Mouse (Mus musculus): ENCODE measurements around the gene Dhrs11.

Dhrs11 gene

DNA sequence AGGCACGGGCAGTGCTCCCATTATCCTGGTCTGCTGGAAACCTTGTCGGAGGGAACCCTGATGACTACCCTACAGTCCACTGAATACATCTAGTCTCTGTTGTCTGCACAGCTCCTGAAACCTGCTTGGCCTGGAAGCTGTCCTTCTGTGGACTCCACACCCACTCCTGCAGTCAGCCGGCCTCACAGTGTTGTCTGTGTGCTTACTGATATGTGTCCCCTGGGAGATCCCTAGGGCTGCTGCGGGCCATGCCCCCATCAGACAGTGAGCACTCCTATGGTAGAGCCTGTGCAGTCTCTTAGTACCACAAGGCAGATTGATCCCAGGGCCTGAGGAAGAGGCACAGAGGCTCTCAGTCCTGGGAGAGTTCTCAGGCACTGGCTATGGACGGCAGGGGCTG is 6.3 kb downstream of the Dhrs11 start:
- no peak for DNase-seq

DNA sequence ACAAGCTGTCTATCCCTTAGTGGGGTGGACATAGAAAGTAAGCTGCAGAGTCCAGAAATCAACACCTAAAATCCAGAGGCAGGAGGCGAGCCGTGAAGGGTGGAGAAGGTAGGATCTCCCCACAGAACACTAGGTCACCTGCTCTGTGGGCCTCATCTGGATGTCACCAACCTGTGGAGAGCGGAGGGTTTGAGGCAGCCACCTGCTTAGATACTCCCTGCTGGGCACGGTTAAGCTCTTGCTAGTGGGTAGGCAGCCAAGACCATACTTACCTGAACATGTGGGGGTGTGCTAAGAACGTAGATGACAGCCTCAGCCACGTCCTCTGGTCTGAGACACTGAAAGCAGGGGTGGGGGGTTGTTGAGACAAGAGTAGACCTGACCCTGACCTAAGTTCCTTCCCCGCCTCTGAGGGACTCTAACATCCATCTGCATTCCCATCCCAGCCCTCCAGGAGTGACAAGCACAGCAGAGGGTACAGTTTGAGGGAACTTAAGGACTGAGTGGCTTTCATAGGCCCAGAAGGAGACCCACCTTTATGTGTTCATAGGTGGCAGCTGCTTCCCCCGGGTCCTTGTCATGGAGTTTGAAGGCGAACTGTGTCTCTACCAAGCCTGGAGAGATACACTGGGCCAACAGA is 7.5 kb downstream of the Dhrs11 start:
- DNase-seq = no peak

DNA sequence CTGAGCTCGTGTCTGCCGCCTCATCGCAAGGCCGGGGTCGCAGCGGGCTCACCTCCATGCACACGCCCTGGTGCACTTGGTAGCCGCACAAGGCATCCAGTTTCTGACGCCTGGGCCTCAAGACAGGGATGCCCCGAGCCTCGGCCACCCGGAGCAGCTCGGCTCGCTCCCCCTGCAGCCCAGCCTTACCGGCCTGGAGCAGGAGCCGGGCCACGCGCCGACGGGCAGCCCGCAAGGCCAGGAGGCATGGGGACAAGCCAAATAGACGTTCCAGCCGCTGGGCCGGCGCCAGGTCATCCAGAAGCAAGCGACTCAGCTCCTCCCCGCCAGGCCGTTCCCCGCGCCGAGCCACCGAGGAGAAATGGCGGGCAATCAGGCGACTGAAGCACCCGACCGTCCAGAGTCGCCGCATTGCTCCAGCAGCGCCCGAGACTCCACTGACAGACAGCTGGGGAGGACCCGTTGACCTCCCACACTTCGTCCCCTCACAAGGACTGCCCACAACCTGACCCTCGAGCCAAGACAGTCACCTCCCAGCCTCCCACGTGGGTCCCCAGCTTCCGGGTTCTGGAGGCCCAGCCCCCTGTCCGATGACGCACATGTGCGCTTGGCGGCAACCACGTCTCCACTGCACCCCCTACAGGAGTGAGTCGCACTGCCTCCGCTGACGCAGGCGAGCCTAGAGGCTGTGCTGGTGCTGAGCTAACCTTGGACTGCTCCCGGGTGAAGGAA is 9.7 kb downstream of the Dhrs11 start, which contains the start of gene Mrm1:
Gene Mrm1 (minus strand): TSS at position 555 of the 732 bp plus-strand sequence.
- peak; percentile 96 for DNase-seq

DNA sequence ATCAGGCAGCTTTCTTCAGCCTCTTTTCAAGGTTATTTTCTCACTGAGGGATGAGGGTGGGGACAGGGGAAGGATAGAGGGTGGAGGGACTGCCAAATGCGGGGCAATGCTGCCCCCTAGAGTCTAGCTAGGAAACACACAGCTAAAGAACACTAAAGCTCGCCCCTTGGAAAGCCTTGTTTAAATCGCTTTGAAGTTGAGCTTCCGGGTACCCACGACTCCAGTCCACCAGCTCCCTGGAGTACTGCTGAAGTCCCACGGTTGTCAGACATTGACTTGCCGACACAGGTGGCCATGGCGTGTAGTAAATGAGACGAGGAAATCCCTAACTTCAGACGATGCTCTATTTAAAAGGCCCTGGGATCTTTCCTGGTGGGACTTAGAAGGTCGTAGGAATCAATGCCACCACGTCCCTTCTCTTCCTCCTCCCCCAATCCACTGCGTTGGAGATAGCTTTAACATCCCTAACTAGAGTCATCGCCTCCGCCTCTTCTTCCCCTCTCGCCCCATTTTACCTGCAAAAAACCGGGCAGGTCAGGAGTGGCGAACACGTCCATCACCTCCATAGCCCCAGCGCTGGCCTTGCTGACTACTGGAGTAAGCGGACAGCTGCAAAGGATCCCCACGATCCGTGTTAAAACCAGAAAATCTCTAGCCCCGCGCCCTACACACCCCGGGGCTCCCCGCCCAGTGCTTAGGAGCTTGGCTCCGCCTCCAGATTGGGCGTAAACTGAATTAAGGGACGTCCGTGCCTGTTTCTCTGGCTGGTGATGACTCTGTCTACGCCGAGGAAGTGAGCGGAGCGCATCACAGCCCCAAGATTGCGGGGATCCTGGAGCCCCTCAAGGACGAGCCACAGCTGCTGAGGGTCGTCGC is 10.5 kb downstream of the Dhrs11 start:
- peak; percentile 80 for DNase-seq

DNA sequence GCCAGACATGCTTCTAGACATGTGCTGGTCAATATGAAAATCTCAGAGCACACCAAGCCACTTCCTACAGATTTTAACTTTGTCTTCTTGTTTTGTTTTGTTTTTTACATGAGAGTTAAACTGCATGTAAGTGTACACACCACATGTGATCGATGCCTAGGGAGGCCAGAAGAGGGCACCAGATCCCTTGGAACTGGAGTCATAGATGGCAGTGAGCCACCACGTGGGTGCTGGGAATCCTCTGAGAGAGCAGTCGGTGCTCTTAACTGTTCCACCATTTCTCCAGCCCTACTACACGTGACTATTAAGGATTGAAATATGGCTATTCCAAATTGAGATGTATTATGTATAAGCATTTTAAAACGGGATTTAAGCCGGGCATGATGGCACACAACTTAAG is 11.4 kb downstream of the Dhrs11 start:
- DNase-seq = no peak

DNA sequence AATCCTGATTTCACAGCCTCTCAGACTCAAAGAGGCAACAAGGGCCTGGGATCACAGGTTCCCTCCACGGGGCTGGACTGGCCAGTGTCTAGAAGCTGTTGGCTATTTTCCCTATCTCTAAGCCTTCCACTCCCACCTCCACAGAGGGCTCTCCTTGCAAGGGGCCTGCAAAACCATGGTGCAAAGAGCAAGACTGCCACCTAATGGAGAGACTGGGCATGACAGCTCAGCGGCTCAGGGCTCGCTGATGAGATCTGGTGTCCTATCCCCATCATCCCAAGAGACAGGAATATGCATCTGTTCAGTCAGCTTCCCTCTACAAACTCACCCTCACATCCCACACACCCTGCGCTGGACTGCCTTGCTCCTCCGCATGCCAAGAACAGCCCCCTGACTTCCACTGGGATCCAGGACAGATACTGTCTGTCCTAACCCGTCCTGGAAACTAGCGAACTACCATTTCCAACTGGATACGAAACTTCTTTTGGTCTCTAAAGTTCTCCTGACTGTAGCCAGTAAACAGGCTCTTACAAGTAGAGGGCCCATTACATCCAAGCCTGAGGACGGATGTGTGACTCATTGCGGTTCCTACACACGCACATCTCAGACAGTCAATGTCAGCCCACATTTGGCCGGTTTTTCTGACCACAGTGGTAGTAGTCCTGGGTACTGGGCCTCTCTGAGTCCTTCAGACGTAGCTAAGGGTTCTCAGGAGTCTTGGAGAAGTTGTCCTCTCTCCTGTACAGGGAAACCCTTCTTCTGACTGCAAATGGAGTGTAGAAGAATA is 14.9 kb downstream of the Dhrs11 start:
- DNase-seq = peak; percentile 80

DNA sequence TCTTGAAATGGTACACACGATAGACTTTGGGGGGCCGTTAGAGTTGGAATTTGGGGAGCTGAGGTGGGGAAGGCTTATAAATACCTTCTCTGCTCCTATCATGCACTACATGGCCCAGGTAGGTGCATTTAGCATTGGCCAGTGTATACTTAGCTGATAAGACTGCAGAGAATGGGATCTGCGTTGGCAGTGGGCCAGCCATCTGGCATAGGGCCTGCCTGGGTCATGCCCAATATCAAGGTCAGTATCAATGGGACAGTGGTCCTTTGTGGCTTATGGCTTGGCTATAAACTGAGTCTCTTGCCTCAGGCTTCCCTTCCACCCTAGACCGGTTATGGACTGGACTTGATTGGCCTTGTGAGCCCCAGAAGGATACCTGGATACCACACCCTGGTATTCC is 24.4 kb downstream of the Dhrs11 start:
- DNase-seq = no peak

DNA sequence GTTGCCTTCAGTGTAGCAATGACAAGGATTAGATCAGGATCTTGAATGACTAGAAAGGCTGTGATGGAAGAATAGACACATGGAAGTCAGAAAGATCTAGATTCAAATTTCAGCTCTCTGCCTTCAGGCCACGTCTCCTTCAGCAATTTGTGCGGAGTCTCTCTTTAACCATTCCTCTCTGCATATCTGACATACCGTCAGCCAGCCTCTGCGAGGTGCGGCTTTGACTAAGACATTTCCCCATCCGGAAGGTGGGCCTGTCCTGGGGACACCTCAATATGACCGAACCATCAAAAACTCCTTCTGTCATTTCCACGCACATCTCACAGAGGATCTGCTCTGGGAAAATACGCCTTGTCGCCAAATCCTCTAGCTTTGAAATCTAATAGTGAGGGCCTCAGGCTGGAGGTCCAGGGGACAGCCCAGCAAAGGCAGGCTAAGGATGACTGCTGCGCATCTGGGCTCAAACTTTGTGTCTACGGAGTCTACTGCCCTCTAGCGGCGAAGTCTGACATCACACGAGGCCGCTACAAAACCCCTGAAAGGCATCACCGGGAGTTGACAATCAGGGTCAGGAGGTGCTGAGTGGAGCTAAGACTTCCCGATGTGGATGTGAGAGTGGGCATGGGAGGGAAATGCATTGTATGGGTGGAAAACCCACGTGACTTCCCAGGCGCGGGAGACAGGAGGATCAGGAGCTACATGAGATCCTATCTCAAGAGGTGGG is 31.0 kb downstream of the Dhrs11 start:
- peak; percentile 78 for DNase-seq

DNA sequence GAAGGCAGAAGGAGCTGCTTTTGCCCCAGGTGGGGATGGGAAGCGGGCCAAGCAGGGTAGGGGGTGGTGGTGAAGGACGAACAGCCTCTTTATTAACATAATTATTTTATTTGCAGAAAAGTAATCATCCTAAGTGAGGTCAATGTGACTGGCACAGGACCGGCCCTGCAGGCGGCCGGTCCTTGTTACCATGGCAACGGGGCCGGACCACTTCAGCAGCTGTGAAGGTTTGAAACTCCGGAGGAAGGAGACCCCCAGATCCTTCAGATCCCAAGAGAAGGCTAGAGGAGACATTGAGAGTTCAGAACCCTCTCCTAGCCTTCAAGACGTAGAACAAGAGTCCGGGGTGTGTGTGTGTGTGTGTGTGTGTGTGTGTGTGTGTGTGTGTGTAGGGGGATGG is 31.8 kb downstream of the Dhrs11 start:
- no peak for DNase-seq

DNA sequence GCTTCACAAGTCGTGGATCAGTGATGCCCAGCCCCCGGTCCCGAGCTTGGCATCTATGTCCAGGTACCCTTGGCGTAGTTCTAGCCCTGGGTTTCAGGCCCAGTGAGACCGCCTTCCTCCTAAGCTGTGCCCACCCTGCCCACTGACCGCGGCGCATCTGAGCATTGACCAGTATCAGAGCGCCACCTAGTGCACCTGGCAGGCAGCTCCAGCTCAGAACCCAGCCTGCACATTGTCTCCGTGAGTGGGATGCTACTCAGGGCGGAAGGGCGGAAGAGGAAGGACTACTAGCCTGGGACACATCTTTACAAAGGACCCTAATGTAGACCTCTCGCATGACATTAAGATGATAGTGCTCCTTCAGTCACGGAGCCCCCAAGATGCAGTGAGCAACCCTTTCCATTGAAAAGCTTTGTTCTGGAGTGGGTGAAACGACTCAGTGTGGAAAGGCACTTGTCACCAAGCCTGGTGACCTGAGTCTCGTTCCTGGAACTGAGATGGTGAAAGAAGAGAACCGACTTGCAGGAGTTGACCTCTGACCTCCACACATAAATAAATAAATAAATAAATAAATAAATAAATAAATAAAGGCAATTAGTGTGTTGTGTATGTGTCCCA is 34.2 kb downstream of the Dhrs11 start:
- peak; percentile 64 for DNase-seq

DNA sequence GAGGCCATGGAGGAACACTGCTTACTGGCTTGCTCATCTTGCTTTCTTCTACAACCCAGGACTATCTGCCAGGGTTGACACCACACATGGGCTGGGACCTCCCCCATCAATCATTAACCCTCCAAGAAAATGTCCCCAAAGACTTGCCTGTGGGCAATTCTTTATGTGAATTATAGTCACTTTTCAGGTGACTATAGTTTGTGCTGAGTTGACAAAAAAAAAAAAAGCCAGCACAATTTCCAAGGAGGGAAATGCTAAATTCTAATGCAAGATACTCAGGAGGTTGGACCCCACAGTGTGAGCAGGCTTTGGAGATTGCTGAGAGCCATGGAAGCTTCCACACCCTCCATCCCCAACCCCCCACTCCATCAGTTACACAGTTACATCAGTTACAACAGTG is 35.2 kb downstream of the Dhrs11 start:
- DNase-seq = no peak

DNA sequence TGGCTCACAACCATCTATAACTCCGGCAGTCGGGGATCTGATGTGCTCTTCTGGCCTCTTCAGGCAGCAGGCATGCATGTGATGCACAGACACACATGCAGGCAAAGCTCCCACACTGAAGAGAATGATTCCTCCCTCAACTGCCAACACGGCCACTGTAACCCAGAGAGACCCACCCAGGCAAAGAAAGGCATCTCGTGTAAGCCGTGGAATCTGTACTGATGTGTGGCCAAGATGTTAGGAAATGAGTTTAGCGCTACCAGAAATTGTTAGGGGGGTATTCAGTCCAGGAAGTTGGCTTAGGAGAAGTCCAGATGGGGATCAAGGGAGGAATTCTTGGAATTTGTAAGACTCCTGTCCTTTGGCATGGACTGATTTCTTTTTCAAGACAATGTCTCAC is 38.4 kb downstream of the Dhrs11 start:
- no peak for DNase-seq

DNA sequence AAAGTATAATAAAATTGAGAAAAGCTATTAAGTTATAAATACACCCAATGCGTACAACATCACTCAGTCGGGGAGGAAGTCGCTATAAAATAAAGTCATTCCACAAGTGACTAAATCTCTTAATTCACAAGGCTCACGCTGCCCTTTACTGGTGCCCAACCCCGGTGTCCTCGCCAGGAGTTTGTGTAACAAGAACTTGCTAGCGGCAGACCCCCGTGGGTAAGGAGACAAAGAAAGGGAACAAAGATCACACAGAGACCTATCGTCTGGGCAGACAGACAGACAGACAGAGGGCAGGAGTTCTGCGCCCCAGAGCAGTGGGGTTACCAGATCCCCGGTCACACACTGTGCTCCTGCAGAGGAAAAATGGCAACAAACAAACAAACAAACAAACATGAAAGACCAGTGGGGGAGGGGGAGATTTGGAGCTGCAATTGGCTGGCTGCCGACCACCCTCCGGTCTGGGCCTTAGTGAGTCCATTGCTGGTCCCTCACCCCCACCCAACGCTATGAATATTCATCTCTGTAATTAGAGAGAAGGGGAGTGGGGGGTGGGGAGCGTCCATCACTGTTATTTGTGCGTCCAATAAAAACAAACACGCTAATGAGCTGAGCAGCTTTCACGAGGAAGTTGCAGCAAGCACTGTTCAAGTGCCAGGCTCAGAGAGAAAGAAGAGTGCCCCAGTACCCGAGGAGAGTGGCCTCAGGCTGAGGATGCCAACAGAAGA is 48.5 kb downstream of the Dhrs11 start:
- no peak for DNase-seq

DNA sequence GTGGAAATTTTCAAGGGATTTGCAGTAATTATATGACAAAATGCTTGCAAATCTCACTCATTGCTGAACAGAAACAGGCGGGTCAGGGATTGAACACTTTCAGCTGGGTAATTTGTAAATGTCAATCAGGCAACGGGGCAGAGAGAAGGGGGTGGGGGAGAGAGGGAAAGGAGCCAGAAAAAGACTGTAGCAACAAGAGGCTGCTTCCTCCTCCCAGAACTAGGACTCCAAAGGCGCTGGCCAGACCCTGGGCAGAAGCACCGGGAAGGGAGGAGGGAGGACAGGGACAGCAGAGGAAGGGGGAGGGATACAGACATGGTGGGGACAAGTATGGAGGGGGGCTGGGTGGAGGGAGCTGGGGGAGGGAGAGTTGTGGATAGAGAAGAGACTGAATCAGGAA is 53.2 kb downstream of the Dhrs11 start:
- DNase-seq = no peak

DNA sequence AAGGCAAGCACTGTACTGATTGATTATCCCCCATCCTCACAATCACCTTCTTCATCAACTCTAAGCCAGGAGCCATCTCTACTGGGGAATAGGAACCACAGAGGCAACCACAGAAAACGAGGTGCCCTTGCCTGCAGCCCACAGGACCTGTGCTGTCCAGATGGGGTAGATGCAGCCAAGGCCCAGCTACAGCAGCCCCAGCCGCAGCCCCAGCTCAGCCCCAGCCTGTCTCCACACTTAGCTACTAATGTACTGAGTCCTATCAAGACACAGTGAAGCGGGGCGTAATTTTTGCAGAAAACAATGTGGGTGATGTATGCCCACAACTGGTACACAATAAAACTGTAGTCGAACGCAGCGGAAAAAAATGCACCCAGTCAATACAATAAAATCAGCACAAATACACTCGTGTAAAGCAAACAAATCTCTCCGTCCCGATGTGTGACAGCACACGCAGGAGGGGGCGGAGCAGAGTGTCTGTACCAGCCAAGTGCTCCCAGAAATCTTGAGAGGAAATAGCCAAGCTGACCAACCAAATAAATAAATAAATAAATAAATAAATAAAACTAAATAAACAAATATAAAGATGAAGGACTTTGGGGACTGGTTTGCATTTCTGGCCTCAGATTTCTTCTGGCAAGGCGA is 53.8 kb downstream of the Dhrs11 start:
- DNase-seq = no peak

Measured in lung, postnatal 14 days (tissue).